ENCODE assay signal across 23 mouse cellular contexts in the genomic region with DNA sequence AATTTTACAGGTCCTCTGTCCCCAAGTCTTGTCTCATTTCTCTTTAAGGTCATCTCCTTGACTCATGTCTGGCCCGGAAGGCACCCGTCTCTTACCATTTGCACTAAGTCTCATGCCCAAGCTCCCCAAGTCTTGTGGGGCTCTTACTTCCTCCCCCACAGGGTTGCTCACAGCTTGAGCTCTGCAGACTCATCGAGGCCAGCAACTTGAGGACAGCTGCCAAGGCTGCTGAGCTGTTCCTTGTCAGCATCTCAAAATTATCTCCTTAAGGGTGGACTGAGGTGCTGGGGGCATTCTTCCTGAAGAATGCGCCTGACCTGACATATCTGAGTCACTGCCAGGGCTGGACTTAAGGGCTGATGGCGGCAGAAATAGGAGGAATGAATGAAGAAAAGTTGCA.
"Had no signal": no experiment of that assay in that cellular context is flagged by ENCODE, and none has a peak within 500 bp of the region (broad histone marks: within the 10 kb centered on the region; RNA-seq: fewer than 3 reads in every experiment).

No protein-coding gene starts in this region.

- H3K36me3 ChIP-seq: heart, embryonic 10.5 days; heart, embryonic 12.5 days; hindbrain, embryonic 10.5 days; hindbrain, embryonic 12.5 days; intestine, embryonic 15.5 days; limb, embryonic 13.5 days; limb, embryonic 15.5 days; liver, embryonic 12.5 days had no signal

- H3K4me1 ChIP-seq: intestine, embryonic 15.5 days; limb, embryonic 13.5 days; limb, embryonic 15.5 days; liver, embryonic 12.5 days had no signal

- H3K4me2 ChIP-seq: heart, embryonic 12.5 days; hindbrain, embryonic 12.5 days; hindbrain, embryonic 14.5 days; intestine, embryonic 15.5 days; limb, embryonic 13.5 days; limb, embryonic 15.5 days; liver, embryonic 12.5 days had no signal

- H3K4me3 ChIP-seq: gastrocnemius, adult 2 months; heart, embryonic 10.5 days; heart, embryonic 12.5 days; hindbrain, embryonic 10.5 days; hindbrain, embryonic 12.5 days; intestine, embryonic 15.5 days; layer of hippocampus, adult 2 months; limb, embryonic 13.5 days; limb, embryonic 15.5 days; liver, embryonic 12.5 days had no signal

- DNase-seq: gastrocnemius, adult 2 months; gastrocnemius, postnatal 10 days; gastrocnemius, postnatal 25 days; heart, adult 18-20 months; heart, postnatal 10 days; heart, postnatal 4 days; kidney, adult 18-20 months; kidney, adult 8-10 months; kidney, postnatal 10 days; kidney, postnatal 4 days; layer of hippocampus, adult 9-11 months; layer of hippocampus, postnatal 36 days; left cerebral cortex, postnatal 4 days had no signal

- H3K27me3 ChIP-seq: hindbrain, embryonic 12.5 days; intestine, embryonic 15.5 days; limb, embryonic 13.5 days; limb, embryonic 15.5 days had no signal
